Mouse (Mus musculus): Measurements from ENCODE around the gene Gna12. TPM values are rescaled to one million over a fixed set of nuclear protein-coding genes. Genes with fewer than 3 reads are reported as not detected.
A peak's percentile ranks its signal among the peaks of the same experiment; 100 is the strongest.

Gene Gna12
- total RNA-seq, 2 experiments from 2014 or later, result 10.9 to 11.9 TPM

DNA sequence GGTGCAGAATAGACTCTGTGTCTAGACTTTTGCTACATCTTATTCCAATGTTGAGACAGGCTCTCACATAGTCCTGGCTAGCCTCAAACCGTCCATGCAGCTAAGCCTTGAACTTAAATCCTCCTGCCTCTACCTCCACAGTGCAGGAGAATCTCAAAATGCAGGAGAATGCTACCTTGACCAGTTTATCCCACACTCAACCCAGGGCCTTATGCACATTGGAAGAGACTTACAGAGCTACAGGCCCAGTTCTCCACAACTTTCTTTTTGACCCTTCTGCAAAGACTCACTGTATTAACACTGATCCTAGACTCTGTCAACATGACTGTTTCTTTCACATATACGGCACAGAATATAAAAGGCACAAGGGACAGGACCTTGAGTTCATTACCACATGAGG, 1.9 kb downstream of the Gna12 start:
- ATAC-seq (replicated peaks; ENCODE audit: low FRiP score, poor library complexity, severe bottlenecking), result no peak

DNA sequence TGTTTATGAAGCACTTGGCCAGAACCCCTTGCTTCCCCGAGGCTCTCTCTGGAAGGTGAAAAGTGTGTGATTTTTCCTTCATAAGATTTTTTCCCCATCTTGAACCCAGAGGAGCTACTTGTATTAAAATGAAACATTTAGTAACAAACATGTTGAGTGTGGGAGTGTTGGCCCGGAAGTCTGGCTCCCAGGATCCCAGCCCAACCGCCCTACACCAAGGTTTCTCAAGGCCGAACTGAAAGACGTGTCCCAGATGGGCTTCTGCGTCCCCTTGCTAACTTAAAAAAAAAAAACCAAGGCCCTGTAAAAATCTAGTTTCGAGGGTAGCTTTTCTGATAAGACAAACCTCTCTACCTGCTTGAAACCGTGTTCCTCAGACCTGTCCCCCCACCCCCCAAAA, 2.3 kb downstream of the Gna12 start:
- no peak for ATAC-seq (replicated peaks; ENCODE audit: low FRiP score, poor library complexity, severe bottlenecking)

DNA sequence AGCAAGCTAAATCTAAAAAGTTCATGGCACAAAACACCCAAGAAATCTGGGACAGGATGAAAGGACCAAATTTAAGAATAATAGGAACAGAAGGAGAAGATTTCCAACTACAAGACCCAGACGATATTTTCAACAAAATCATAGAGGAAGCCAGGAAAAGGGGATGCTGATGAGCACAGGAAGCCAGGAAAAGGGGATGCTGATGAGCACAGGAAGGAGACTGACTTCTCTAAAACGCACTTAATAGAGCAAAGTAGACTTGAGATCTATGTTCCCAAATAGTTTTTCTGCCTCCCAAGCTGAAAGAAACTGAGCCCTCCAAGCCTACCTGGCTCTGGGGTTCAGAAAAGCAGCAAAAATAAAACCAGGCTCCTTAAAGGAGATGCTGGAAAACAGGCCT, 2.8 kb downstream of the Gna12 start:
- no peak for ATAC-seq (replicated peaks; ENCODE audit: low FRiP score, poor library complexity, severe bottlenecking)

DNA sequence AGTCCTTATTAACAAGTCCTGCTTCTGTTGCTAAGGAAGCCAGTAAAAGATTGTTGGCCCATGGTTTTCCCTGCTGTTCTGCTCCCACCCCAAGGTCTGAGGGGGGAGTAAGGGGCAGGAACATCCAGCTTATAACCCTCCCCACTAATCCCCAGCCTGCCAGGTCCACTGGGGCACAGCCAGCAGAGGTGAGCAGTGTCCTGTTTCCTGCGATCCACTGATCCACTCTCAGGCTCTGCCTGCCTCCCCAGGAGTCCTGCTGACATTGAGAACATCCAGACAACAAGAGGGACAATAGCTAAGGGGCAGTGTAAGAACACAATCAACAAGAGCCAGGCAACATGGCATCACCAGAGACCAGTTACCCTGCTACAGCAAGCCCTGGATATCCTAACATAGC, 3.4 kb downstream of the Gna12 start:
- no peak for ATAC-seq (replicated peaks; ENCODE audit: low FRiP score, poor library complexity, severe bottlenecking)

DNA sequence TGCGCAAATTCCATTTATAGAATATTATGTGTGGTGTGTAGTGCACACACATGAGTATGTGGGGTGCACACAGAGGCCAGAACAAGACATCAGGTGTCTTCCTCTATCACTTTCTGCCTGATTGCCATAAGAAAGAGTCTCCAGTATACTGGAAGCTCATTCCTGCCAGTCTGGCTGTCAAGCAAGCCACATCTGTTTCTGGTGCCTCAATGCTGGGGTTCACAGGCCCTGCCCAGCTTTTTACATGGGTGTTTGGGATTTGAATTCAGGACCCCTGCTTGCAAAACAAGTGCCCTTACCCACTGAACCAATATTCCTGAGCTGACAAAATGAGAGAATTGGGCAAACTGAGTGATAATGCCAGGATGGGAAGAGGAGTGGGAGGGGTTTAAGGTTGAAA, 4.1 kb downstream of the Gna12 start:
- no peak for ATAC-seq (replicated peaks; ENCODE audit: low FRiP score, poor library complexity, severe bottlenecking)

DNA sequence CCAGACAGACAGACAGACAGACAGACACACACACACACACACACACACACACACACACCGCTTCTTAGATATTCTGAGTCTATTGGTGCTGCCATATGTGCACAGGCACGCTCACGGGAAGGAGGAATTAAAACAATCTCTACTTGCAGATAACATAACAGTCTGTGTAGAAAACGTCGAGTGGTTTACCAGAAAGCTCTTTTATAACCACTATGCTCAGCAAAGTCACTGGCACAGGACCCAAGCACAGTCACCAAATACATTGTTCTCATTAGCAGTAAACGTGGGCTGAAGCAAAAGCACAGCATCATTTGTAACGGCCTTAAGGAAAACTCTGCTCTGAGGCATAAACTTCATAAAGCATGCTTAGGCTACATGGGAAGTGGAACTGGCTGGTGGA, 6.1 kb downstream of the Gna12 start:
- no peak for ATAC-seq (replicated peaks; ENCODE audit: low FRiP score, poor library complexity, severe bottlenecking)

DNA sequence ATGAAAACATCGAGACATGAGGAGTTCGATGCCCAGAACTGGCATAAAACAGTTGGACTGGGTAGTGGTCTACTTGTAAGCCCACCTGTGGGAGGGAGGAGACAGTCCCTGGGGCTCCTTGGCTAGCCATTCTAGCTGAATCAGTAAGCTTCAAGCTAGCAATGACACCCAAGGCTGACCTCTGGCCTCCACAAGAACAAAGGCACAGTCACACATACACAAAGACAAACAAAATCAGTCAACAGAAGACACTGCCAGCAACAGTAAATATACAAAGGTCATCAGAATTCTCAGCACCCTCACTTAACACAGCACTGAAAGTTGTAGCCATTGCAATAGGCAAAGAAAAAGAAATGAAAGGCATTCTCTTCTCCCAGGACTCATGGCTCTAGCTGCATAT, 6.8 kb downstream of the Gna12 start:
- no peak for ATAC-seq (replicated peaks; ENCODE audit: low FRiP score, poor library complexity, severe bottlenecking)

DNA sequence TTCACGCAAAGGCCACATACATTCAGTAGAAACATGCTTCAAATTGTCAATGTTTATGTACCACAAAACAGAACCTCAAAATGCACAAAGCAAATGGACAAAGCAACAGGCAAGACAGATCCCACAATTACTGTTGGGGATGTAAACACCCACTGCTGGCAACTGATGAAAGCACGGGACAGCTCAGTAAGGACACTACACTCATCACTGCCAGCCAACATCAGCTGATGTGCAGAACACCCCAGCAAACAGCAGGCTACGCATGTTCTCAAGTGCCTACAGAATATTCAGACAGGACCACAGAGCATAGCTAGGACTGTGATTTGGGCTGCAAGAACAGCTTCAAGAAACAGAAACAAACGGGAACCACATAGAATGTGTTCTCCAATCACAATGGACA, 8.3 kb downstream of the Gna12 start:
- no peak for ATAC-seq (replicated peaks; ENCODE audit: low FRiP score, poor library complexity, severe bottlenecking)

DNA sequence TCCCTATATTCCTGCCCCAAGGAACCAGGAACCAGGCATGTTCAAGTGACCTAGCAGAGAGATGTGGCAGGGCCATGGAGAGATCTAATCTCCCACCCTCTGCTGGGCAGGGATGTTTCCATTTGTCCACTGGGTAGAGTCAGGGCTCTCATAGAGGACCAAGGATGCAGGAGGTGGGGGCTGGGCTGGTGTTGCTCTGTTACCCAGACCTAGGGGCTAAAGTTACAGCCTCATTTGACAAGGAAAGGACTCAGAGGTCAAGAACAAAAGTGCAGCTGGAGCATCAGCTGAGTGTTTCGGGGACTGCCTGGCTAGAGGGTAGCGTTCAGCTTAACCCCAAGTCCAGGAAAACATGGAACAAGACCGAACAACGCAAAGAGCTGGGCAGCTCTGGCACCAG, 9.7 kb downstream of the Gna12 start:
- no peak for ATAC-seq (replicated peaks; ENCODE audit: low FRiP score, poor library complexity, severe bottlenecking)

DNA sequence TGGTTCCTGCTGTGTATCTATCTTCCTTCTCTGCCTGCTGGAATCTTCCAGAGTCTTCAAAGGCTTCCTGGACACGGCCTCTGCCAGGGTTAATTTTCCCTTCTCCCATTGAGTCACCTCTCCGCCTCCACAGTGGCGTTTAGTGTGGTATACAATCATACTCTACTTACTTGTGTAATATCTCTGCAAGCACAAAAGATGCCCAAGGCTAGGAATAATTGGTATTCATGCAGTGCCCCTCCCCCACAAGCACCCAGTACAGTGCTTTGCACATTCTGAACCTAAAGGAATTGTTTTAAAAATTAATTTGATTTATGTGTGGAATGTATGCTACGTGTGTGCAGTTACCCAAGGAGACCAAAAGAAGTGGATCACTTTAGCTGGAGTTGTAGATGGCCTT, 10.6 kb downstream of the Gna12 start:
- ATAC-seq (replicated peaks; ENCODE audit: low FRiP score, poor library complexity, severe bottlenecking), result no peak

DNA sequence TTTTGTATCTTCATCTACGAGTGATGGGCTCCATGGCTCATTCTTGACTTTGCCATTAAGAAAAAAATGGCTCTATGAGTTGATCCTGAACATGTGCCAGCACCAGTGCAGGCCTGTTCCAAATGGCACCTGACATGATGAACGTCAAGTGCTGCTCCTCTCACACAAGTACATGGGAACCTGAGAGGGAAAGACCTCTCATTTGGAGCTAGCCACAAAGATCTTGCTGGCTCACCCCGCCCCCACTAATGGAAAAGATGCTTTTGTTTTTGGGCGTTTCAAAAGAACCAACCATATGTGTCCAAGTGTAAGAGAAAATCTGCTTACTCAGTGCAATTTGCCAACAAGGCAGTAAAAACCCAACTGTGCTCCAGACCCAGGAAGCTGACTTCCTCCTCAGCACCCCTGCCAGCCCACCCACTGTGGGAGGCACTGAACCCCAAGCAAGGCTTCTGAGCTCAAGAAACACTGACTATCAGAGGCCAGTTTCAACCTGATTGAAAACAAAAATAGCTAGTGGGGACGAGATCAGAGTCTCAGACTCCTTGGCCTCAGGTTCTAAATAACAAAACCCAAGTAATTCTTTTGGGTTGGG, 11.7 kb downstream of the Gna12 start:
- no peak for ATAC-seq (replicated peaks; ENCODE audit: low FRiP score, poor library complexity, severe bottlenecking)

DNA sequence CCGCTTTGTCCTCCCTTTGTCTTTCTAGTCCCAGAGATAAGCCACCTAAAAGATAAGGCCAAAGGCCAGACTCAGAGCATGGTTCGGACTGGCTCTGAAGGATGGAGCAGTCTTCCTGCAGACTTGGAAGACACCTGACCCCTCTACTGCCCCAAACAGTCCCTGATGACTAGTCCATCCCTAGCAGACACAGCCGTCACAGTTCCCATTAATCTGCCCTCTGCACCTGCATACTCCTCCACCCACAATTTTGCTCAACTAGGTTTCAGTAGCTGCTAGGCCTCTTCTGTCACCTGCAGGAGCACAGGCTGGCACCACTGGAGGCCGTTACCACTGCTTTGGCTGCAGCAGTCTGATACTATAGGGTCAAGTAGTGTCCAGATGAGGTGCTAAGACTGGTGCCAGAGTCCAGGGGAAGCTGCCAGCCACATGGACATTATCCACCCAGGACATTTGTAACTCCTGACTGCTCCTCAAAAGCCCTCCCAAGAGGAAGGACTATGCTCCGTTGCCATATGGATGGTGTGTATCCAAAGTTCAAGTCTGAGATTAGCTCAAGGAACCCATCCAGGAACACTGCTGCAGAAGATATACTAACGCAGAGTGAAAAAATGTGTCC, 13.2 kb downstream of the Gna12 start:
- 0 out of 2 replicates have a peak, but pooled peaks have one; percentile 18 for ATAC-seq (replicated peaks; ENCODE audit: low FRiP score, poor library complexity, severe bottlenecking)

DNA sequence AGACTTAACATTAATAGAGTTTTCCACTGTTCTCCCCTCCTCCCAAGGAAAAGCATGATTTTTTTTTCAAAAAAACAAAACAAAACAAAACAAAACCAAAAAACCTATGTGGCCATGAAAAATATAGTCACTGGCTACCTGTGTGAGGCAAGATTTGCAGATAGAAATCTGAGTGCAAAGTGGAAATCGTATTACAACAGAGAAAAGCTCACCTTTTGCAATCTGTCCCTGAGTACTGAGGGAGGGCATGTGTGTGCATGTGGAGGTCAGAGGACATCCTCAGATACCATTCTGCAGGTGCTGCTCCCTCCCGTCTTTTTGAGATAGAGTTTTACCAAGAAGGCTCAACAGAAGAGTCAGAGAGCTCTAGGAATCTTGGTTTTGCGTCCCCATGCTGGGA, 14.2 kb downstream of the Gna12 start:
- no peak for ATAC-seq (replicated peaks; ENCODE audit: low FRiP score, poor library complexity, severe bottlenecking)

DNA sequence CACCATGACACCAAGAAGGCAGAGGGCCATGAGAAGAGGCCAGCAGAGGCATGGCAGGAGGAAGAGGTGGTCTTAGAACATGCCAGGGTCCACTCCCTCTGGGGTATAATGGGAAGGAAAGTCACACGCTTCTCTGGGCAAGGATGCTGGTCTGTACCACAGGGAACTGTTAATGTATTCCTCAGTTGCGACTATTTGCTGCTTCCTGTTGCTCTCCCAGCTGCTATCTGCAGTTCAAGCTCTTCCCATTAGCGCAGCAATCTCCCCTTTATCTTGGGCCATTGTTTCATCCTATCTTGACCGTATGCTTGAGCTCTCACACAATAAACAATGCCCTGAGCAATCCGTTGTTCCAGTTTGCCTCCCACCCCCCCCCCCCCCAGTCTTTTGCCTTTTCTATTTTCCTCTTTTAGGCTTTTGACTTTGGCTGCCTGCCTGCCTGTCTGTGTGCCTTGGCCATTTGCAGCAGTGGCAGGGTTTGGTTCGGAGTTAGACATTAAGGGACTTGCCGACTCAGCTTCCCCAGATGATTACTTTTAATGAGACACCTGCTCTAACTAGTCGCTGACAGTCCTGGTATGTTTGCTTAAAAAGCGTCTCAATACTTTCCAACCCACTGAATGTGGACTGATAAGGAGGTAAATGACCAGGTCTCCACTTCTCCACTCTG, 15.0 kb downstream of the Gna12 start:
- no peak for ATAC-seq (replicated peaks; ENCODE audit: low FRiP score, poor library complexity, severe bottlenecking)

DNA sequence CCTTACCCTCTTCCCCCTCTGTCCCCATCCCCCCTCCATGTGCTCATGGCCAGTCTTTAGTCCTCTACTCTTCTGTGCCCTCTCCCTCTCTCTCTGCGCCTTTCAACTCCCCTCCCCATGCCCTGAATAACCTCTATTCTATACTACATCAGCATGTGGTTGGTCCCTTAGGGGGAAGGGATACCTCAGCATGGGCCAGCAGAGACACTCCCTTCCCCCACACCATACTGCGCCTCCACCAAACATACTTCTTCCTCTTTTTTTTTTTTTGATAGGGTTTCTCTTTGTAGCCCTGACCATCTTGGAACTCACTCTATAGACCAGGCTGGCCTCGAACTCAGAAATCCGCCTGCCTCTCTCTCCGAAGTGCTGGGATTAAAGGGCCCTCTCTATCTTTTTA, 15.8 kb downstream of the Gna12 start:
- ATAC-seq (replicated peaks; ENCODE audit: low FRiP score, poor library complexity, severe bottlenecking), result no peak

DNA sequence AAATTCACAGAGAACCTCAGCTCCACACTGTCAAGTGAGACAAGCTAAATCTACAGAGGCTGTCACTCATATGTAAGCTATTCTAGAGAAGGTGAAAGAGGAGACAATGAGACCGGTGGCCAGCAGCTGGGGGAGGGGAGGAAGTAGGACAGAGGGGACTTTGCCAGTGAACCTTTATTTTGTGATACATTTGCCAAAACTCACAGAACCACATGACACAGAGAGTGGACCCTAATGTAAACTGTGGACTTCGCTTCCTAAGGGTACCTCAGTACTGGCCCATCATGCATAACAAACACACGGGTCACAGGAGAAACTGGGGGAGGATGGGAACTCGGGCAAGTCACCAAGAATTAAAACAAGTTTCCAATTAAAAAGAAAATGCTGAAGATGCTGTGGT, 17.5 kb downstream of the Gna12 start:
- ATAC-seq (replicated peaks; ENCODE audit: low FRiP score, poor library complexity, severe bottlenecking), result no peak

DNA sequence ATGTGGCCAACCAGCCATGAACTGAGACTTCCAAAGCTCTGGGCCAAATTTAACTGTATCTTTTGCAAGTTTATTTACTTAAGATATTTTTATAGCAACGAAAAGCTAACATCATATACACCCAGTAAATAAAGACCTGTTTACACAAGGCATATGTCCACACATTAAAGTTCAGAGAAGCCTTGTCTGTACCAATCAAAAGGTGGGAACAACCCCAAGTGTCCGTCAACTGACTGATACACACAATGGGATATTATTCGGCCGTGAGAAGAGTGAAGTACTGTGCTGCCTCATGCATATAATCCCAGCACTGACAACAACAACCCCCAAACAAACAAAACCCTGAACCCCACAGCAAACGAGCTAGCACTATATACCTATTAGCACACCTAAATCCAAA, 18.2 kb downstream of the Gna12 start:
- ATAC-seq (replicated peaks; ENCODE audit: low FRiP score, poor library complexity, severe bottlenecking), result no peak

DNA sequence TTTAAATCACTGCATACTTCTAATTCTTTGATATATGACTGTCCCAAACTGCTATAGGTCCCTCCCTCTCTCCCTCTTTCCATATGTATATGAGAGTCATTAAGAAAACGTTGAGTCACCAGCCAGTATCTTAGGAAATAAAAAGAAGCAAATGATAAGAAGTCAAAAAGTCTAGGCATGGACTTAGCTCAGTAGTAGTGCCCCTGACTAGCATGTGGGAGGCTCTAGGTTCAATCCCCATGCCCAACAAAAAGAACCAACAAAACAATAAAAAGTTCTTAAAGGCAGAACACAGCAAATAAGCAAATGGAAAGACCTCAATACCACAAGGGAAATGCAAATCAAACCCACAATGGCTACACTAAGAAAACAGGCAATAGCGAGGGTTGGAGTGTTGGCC, 18.8 kb downstream of the Gna12 start:
- ATAC-seq (replicated peaks; ENCODE audit: low FRiP score, poor library complexity, severe bottlenecking), result no peak

DNA sequence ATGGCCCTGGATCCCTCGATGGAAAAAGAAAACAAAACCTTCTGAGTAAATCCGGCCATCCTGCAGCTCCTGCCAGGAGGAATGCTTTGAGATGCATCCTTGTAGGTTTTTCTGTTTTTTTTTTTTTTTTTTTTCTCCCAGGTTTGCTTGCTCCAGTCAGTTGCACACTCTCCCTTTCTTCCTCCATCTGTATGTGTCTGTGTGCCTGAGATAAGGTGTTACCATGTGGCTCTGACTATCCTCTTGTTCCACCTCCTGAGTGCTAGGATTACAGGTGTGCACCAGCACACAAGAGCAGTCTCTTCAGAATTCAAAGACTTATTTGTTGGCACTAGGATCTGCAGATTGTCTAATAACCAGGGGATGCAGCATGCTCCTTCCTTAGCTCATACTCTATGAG, 23.3 kb downstream of the Gna12 start:
- ATAC-seq (replicated peaks; ENCODE audit: low FRiP score, poor library complexity, severe bottlenecking), result no peak

DNA sequence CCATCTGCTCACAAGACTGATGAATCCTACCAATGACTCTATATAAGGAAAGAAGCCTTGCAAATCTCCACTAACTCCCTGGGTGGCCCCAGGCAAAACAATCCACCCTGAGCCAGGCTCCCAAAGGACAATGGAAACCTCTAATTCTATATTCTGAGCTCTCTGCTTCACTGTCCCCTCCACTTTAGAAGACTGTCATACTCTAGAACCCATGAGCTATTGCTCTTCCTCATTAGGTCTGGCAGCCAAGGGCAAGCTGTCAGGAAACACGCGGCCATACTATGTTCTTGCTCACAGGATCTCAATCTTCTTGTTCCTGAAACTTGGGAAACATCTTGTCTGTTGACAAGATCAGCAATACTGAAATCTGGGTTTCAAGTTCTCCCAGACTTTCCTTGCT, 24.0 kb downstream of the Gna12 start:
- ATAC-seq (replicated peaks; ENCODE audit: low FRiP score, poor library complexity, severe bottlenecking), result no peak

DNA sequence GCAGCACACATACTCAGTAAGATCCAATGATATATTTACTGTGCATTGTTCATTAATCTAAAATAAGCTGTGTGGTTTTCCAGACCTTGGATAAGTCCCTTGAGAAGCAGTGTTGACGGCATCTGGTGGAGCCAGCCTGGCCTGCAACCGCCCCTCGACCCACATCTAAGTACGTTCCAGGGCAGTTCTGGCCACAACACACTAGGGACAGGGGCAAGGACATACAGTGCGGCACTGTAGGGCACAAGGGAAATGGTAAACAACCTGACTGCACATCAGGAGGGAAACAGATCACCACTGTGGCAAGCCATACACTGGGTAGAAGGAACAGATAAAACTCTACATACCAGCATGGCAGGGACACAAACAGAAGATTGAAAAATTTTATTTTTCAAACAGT, 28.4 kb downstream of the Gna12 start:
- no peak for ATAC-seq (replicated peaks; ENCODE audit: low FRiP score, poor library complexity, severe bottlenecking)

Data from erythroid progenitor cell, adult 5-6 weeks (primary cell).